Mouse (Mus musculus) midbrain, postnatal 0 days (tissue): ENCODE results near the gene Ctr9. TPM values are rescaled to one million over a fixed set of nuclear protein-coding genes. Genes with fewer than 3 reads are reported as not detected.

Source experiments
- ATAC-seq: fragments of 200-750 bp; cut with Nextera tagmentation; 2 replicates; pipeline ENCODE4 v1.8.0; 2017; ENCODE audit warnings: moderate number of reproducible peaks, mild to moderate bottlenecking, moderate TSS enrichment, moderate library complexity; ENCODE audit not compliant: low FRiP score
- DNase-seq: peaks from one replicate; pipeline ENCODE4 v3.0.0-alpha.2; 2015; ENCODE audit warnings: low spot score
- H3K27ac ChIP-seq: fragments of 300-500 bp; sonication (generic); 2 replicates; pipeline ENCODE4 v1.5.1; 2014; ENCODE audit warnings: low read depth, mild to moderate bottlenecking, low read length, mixed read lengths
- H3K27me3 ChIP-seq: fragments of 300-500 bp; sonication (generic); 2 replicates; pipeline ENCODE4 v1.6.1; 2014; ENCODE audit warnings: low read length, control low read depth, mixed read lengths; ENCODE audit not compliant: insufficient read depth
- H3K36me3 ChIP-seq: fragments of 300-500 bp; sonication (generic); 2 replicates; pipeline ENCODE4 v1.6.1; 2014; ENCODE audit warnings: low read length, control low read depth, mixed read lengths; ENCODE audit not compliant: insufficient read depth
- H3K4me1 ChIP-seq: fragments of 300-500 bp; sonication (generic); 2 replicates; pipeline ENCODE4 v1.6.1; 2014; ENCODE audit warnings: mild to moderate bottlenecking, control low read depth, antibody characterized with exemption, low read length, mixed read lengths; ENCODE audit not compliant: insufficient read depth
- H3K4me2 ChIP-seq: fragments of 300-500 bp; sonication (generic); 2 replicates; pipeline ENCODE4 v1.6.1; 2014; ENCODE audit warnings: low read depth, mild to moderate bottlenecking, low read length, mixed read lengths; ENCODE audit not compliant: poor library complexity, severe bottlenecking
- H3K4me3 ChIP-seq: fragments of 300-500 bp; sonication (generic); 2 replicates; pipeline ENCODE4 v1.5.1; 2014; ENCODE audit warnings: low read depth, mild to moderate bottlenecking, low read length, moderate library complexity
- H3K9ac ChIP-seq: fragments of 300-500 bp; sonication (generic); replicated peaks from 2 replicates; pipeline ENCODE4 v1.6.1; 2014; ENCODE audit warnings: mild to moderate bottlenecking, low read length, moderate library complexity, mixed read lengths; ENCODE audit not compliant: poor library complexity, severe bottlenecking
- H3K9me3 ChIP-seq: fragments of 300-500 bp; sonication (generic); 2 replicates; pipeline ENCODE4 v1.6.1; 2016; ENCODE audit warnings: low read length, control low read depth
- CTCF ChIP-seq: IDR thresholded peaks from 2 replicates; pipeline ENCODE4 v1.5.1; 2016; ENCODE audit warnings: antibody characterized with exemption, mild to moderate bottlenecking
- WGBS: fragments of 180-500 bp; shearing (Covaris S2); extraction: QIAGEN DNeasy Blood & Tissue Kit; methylation state at CpG from one replicate; pipeline ENCODE4 v1.1.7; 2014; 5-methylcytosine and 5-hydroxymethylcytosine counted together
- polyA plus RNA-seq: library from polyadenylated mRNA; unstranded; fragments of >200 nt; fragmentation: Nextera tagmentation; extraction: Ambion mirVana; gene quantifications from 2 replicates; pipeline ENCODE4 v1.2.1, GENCODE M21; 2015
- total RNA-seq: library from RNA; depleted of rRNA; stranded (reverse); fragments of >200 nt; gene quantifications from 2 replicates; pipeline ENCODE4 v1.2.3, GENCODE M21; 2014

The Ctr9 gene
- total and polyA plus RNA-seq, 2 experiments from 2014 or later: 38.7 to 63.3 TPM

DNA sequence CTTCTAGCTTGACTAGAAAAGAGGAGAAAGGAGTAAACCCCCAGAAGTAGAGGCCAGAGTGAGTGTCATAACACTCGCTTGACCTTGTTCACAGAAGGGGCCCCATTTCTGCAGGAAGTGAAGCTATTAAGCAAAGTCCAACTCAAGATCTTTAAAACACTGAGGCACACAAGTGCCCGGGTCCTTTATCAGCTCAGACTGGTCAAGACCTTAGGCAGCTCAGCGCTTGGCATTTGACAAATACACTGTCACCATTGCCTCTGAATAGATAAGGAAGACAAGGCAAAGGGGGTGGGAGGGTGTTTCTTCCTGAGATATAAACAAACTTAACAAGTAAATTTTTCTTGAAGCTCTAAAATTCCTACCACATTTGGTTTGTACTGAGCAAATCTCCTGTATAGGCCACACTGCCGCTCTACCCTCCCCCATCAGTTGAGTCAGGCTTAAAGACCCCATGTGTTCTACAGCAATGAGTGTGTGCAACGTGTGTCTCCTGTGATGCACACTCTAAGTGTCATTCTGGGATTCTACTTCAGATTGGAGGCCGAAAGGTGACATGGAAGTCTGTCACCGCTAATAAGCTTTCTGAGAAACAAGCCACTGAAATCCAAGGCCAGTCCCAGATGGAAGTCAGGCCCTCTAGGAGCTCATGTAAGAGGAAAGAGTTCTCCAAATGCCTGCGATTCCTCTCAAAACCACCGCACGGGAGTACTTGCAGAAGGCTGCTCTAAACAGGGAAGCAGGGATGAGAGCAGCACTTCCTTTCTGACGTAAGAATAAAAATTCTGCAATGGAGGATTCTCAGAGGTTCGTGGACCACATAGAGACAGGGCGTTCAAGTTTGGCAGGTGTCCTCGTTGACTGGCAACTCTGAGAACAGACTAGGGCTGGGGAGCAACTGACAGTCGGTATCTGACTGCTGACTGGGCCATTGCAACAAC lies 29.6 kb upstream of the Ctr9 start:
- no peak for TF ChIP-seq CTCF
- H3K27ac ChIP-seq: no peak overlapping the region
- WGBS: 84% methylated on average over 15 of the region's 15 CpGs
- no peak overlapping the region for H3K4me3 ChIP-seq
- H3K4me1 ChIP-seq: no peaks in the 10 kb centered on the region
- no peaks in the 10 kb centered on the region for H3K27me3 ChIP-seq
- H3K4me2 ChIP-seq: no peak overlapping the region
- ATAC-seq (no peak), DNase-seq (no peak)
- H3K9ac ChIP-seq: no peak overlapping the region
- H3K9me3 ChIP-seq: no peaks in the 10 kb centered on the region
- H3K36me3 ChIP-seq: no peaks in the 10 kb centered on the region

DNA sequence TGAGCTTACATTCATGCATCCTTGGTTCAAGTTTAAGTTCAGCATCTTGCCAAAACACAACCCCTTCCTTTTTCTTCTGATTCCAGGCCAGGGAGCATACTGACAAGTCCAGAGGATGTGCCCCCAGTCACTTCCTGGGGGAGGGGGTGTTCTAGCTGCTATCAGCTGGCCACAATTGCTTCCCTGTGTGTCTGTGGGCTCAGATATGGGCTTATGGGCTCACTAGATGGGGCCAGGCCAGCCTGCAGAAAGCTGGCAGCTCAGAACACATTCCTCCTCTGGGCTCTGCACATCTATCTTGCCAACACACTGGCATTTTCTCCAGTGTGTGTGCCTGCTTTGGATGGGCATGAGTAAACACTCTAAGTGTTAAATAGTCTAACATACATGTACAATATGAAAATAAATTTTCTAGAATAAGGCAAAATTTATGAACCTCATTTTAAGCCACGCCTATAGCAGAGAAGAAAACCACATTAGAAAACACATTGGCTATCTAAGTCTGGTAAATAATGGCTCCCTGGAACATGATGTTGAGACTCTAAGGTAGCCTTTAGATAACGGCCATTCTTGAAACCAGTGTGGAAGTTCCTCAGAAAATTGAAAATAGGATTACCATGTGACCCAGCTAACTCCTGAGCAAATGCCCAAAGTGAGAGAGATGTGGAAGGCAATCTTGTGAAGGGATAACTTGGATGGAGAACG lies 24.5 kb upstream of the Ctr9 start:
- H3K27me3 ChIP-seq: no peaks in the 10 kb centered on the region
- no peaks in the 10 kb centered on the region for H3K9me3 ChIP-seq
- no peak overlapping the region for H3K4me2 ChIP-seq
- no peak for ATAC-seq
- 88% methylated on average over 3 of the region's 3 CpGs for WGBS
- DNase-seq: no peak
- H3K9ac ChIP-seq: no peak overlapping the region
- no peak overlapping the region for H3K4me3 ChIP-seq
- H3K4me1 ChIP-seq: no peaks in the 10 kb centered on the region
- no peaks in the 10 kb centered on the region for H3K36me3 ChIP-seq
- H3K27ac ChIP-seq: no peak overlapping the region
- no peak for TF ChIP-seq CTCF

DNA sequence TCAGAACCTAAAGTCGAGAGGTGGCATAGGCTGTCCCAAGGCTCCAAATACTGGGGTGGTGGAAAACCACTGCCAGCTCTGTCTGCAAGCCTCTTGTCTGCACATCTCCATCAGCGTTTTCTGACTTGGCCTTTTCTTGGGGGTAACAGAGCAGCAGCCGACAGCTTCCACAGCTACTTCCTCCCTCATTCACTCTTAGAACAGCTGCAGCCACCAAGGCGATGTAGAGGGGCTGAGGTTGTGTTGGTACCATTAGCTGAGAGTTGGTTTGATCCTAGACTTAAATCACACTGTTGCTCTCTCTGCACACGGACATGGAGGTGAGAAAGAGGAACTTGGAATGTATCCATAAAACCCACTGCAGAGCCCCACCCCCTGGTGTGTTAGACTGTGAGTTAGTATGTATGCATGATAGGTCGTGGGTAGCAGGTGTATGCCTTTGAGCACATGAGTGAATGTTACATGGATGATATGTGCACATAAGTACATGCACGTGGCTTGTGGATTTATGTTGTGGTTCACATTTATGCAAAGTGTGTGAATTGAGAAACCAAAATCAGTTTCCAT lies 14.6 kb upstream of the Ctr9 start:
- H3K4me2 ChIP-seq: no peak overlapping the region
- no peaks in the 10 kb centered on the region for H3K27me3 ChIP-seq
- no peak for ATAC-seq
- 81% methylated on average over 7 of the region's 7 CpGs for WGBS
- H3K4me3 ChIP-seq: no peak overlapping the region
- no peaks in the 10 kb centered on the region for H3K36me3 ChIP-seq
- H3K27ac ChIP-seq: no peak overlapping the region
- no peaks in the 10 kb centered on the region for H3K9me3 ChIP-seq
- no peaks in the 10 kb centered on the region for H3K4me1 ChIP-seq
- no peak overlapping the region for H3K9ac ChIP-seq
- TF ChIP-seq CTCF: no peak
- no peak for DNase-seq

DNA sequence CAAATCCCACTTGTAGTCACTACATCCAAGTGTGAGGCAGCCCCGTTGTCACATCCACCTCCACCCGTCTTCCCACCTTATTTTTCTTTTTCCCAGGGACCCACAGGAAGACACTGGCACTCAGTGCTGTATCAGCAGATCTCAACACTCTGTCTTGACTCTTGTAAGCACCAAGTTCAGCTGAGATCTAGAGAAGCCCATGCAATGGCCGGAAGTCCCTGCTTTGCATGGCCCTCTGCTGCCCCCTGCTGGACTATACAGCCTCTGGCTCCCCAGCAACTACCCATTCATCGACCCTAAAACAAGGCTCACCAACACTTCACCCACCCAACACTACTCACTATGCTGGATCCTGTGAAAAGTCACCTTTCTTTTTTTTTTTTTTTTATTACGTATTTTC lies 13.9 kb upstream of the Ctr9 start:
- Histone ChIP-seq H3K9me3 (no peaks in the 10 kb centered on the region), H3K9ac (no peak overlapping the region), H3K4me2 (no peak overlapping the region), H3K4me3 (no peak overlapping the region), H3K27ac (no peak overlapping the region), H3K27me3 (no peaks in the 10 kb centered on the region), H3K4me1 (no peaks in the 10 kb centered on the region), H3K36me3 (no peaks in the 10 kb centered on the region)
- DNase-seq (peak; percentile 92), ATAC-seq (peak; percentile 73)
- 31% methylated on average over 5 of the region's 5 CpGs for WGBS
- peak; percentile 98 for TF ChIP-seq CTCF

DNA sequence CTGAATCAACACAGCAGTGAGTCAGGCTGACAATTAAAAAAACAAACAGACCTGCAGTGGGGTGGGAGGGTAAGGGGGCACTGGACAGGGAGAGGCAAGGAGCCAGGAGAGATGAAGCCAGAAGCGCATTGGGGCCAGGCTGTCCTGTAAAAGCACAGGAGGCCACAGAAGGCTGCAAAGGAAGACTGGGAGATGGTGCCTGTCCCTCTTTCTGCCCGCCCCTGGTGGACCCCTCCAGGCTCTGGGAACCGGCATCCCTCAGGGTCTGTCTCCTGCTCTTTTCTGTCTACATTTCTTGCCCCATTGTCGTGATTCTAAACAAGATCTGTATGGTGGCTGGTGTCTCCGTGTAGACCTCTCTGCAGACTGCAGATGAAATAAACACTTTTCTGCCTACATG lies 13.0 kb upstream of the Ctr9 start:
- TF ChIP-seq CTCF: no peak
- ATAC-seq (no peak), DNase-seq (no peak)
- H3K9me3 ChIP-seq: no peaks in the 10 kb centered on the region
- WGBS: 64% methylated on average over 5 of the region's 5 CpGs
- no peak overlapping the region for H3K4me2 ChIP-seq
- no peaks in the 10 kb centered on the region for H3K4me1 ChIP-seq
- no peak overlapping the region for H3K27ac ChIP-seq
- H3K36me3 ChIP-seq: no peaks in the 10 kb centered on the region
- H3K4me3 ChIP-seq: no peak overlapping the region
- no peaks in the 10 kb centered on the region for H3K27me3 ChIP-seq
- H3K9ac ChIP-seq: no peak overlapping the region

DNA sequence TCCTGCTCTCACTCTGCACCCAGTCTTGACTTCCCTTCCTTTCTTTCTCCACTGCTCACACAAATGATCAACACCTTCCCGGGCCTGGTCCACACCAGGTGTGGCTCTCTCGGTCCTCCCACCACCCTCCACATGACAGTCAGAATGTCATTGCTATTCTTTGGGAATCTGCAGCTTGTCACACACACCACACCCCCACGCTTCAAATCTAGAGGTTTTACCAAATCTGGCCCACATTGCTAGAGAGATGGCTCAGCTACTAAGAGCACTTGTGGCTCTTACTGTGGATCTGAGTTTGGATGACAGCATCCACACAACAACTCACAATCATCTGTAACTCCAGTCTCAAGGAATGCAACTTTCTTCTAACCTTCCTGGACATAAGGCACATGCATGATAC lies 11.8 kb upstream of the Ctr9 start:
- H3K27me3 ChIP-seq: no peaks in the 10 kb centered on the region
- no peak overlapping the region for H3K9ac ChIP-seq
- H3K27ac ChIP-seq: no peak overlapping the region
- no peak for DNase-seq
- 81% methylated on average over 3 of the region's 3 CpGs for WGBS
- ATAC-seq: no peak
- no peak overlapping the region for H3K4me2 ChIP-seq
- H3K36me3 ChIP-seq: no peaks in the 10 kb centered on the region
- H3K4me1 ChIP-seq: no peaks in the 10 kb centered on the region
- no peaks in the 10 kb centered on the region for H3K9me3 ChIP-seq
- H3K4me3 ChIP-seq: no peak overlapping the region
- TF ChIP-seq CTCF: no peak
